Mouse (Mus musculus) forebrain, embryonic 11.5 days (tissue): ENCODE data around the gene Fuca1. TPM values are rescaled to one million over a fixed set of nuclear protein-coding genes. Genes with fewer than 3 reads are reported as not detected.

Source experiments
- ATAC-seq: fragments of 200-750 bp; cut with Nextera tagmentation; replicated peaks from 2 replicates; pipeline ENCODE4 v1.8.0; 2017; ENCODE audit warnings: moderate TSS enrichment; ENCODE audit not compliant: low FRiP score
- DNase-seq: peaks from one replicate; pipeline ENCODE4 v3.0.0-alpha.2; 2017; ENCODE audit warnings: low spot score
- H3K27ac ChIP-seq: fragments of 300-500 bp; sonication (generic); 2 replicates; pipeline ENCODE4 v1.5.1; 2014; ENCODE audit warnings: low read depth, low read length
- H3K27me3 ChIP-seq: fragments of 300-500 bp; sonication (generic); 2 replicates; pipeline ENCODE4 v1.6.1; 2014; ENCODE audit warnings: mild to moderate bottlenecking, low read length, mixed read lengths; ENCODE audit not compliant: control insufficient read depth, insufficient read depth
- H3K36me3 ChIP-seq: fragments of 300-500 bp; sonication (generic); 2 replicates; pipeline ENCODE4 v1.6.1; 2014; ENCODE audit warnings: mild to moderate bottlenecking, low read length, moderate library complexity, mixed read lengths; ENCODE audit not compliant: control insufficient read depth, insufficient read depth
- H3K4me1 ChIP-seq: fragments of 300-500 bp; sonication (generic); replicated peaks from 2 replicates; pipeline ENCODE4 v1.6.1; 2014; ENCODE audit warnings: low read length, mixed read lengths; ENCODE audit not compliant: control insufficient read depth, insufficient read depth
- H3K4me2 ChIP-seq: fragments of 300-500 bp; sonication (generic); 2 replicates; pipeline ENCODE4 v1.6.1; 2014; ENCODE audit warnings: low read depth, mild to moderate bottlenecking, low read length, moderate library complexity, mixed read lengths; ENCODE audit not compliant: severe bottlenecking
- H3K4me3 ChIP-seq: fragments of 300-500 bp; sonication (generic); 2 replicates; pipeline ENCODE4 v1.5.1; 2014; ENCODE audit warnings: low read depth, low read length
- H3K9ac ChIP-seq: fragments of 300-500 bp; sonication (generic); 2 replicates; pipeline ENCODE4 v1.6.1; 2014; ENCODE audit warnings: low read length
- H3K9me3 ChIP-seq: fragments of 300-500 bp; sonication (generic); 2 replicates; pipeline ENCODE4 v1.6.1; 2016; ENCODE audit warnings: low read length, mixed read lengths; ENCODE audit not compliant: control insufficient read depth
- WGBS: fragments of 180-500 bp; shearing (Covaris S2); extraction: QIAGEN DNeasy Blood & Tissue Kit; methylation state at CpG from one replicate; pipeline ENCODE4 v1.1.7; 2014; 5-methylcytosine and 5-hydroxymethylcytosine counted together
- polyA plus RNA-seq: library from polyadenylated mRNA; unstranded; fragments of >200 nt; fragmentation: Nextera tagmentation; extraction: Ambion mirVana; gene quantifications from 2 replicates; pipeline ENCODE4 v1.2.1, GENCODE M21; 2014

Gene Fuca1
- polyA plus RNA-seq, 1 experiment from 2014 or later = 49.2 TPM

DNA sequence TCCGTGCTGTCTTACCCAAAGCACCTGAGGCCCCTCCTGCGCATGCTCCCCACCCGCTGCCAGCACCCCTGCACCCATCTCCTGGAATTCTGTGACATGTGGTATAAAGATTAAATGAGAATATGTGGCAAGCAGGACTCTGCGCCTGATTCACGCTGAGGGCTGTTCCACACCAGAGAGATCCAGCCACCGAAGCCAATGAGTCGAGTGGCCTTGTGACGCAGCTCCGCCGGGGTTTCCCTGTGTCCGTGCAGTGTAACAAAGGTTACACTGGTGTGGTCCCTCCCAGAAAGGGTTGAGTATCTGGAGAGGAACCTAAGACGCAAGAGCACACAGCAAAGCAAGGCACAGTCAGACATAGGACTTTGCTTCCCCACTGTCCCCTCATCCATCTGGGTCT, 34.9 kb upstream of the Fuca1 start:
- Histone ChIP-seq H3K4me3 (no peak overlapping the region), H3K9me3 (no peaks in the 10 kb centered on the region), H3K9ac (no peak overlapping the region), H3K4me1 (no peaks in the 10 kb centered on the region), H3K36me3 (no peaks in the 10 kb centered on the region), H3K4me2 (no peak overlapping the region), H3K27ac (no peak overlapping the region), H3K27me3 (no peaks in the 10 kb centered on the region)
- ATAC-seq = no peak
- 91% methylated on average over 12 of the region's 12 CpGs for WGBS
- no peak for DNase-seq

DNA sequence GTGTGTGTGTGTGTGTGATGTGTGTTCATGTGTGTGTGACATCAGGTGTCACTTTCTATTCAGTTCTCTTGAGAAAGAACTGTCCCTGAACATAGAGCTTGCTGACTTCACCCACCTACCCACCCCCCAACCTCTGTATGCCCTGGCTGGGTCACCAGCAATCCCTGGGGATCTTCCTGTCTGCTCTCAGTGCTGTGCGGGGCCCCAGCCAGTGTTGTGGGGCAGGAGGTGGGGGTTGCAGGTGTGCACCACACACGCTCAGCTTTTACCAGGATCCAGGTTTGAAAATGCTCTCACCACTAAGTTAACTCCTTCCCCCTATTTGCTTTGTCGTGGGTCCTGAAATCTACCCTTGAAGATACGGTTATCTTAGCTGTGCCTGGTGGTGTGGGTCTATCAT, 34.4 kb upstream of the Fuca1 start:
- ATAC-seq = no peak
- Histone ChIP-seq H3K9me3 (no peaks in the 10 kb centered on the region), H3K4me1 (no peaks in the 10 kb centered on the region), H3K9ac (no peak overlapping the region), H3K4me2 (no peak overlapping the region), H3K36me3 (no peaks in the 10 kb centered on the region), H3K27me3 (no peaks in the 10 kb centered on the region), H3K4me3 (no peak overlapping the region), H3K27ac (no peak overlapping the region)
- no peak for DNase-seq
- 92% methylated on average over 4 of the region's 4 CpGs for WGBS

DNA sequence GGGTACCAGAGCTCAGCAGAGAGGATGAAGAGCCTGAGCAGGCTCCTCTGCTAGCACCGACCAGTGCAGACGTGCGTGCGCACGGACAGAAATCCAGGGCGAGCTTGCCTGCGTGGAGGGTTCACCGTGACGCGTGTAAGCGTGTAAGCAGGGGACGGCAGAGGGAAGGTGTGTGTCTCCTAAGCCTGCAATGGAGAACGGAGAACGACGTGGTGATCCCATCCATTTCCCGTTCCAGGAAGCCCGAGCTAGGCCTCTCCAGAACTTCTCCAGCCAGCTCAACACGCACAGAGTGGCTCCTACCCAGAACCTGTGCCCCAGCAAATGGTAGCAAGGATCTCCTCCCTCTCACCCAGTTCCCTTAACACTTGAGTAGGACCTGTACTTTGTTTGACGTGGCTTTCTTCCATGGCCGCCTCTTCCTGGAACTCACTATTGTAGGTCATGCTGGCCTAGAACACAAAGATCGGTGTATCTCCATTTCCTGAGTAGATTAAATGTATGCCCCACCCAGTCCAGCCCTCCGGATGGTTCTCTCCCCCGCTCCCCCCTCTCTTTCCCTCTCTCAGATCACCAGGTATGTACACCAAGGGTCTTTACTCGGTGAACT, 32.0 kb upstream of the Fuca1 start:
- ATAC-seq = no peak
- no peak overlapping the region for H3K27ac ChIP-seq
- 93% methylated on average over 24 of the region's 24 CpGs for WGBS

DNA sequence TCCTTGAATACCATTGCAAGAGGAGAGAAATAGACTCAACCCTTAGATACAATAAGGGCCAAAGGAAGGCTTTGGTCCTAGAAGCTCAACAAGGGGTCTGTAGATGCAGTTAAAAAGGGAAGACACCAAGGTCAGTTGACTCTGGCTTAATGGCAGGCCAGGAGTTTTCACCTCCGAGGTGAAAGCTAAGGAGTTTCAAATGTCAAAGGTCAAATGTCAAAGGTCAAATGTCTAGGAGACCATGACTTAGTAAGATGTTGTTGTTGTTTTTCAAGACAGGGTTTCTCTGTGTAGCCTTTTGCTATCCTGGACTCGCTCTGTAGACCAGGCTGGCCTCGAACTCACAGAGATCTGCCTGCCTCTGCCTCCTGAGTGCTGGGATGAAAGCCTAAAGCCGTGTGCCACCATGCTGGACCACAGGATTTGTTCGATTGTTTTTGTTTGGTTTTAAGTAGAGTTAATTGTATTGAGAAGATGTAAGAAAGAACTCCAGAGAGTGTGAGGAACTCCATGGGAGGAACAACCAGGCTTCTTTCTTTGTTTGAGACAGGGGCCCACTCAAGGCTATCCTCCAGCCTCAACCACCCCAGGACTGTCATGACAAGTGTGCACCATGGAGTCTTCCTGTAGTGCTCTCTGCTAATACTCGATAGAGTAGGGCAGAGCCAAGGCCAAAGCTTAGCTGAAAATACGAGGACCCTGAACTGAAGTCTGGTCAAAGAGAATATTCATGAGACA, 31.2 kb upstream of the Fuca1 start:
- H3K27me3 ChIP-seq = no peaks in the 10 kb centered on the region
- H3K9ac ChIP-seq = no peak overlapping the region
- no peaks in the 10 kb centered on the region for H3K9me3 ChIP-seq
- no peaks in the 10 kb centered on the region for H3K36me3 ChIP-seq
- 86% methylated on average over 7 of the region's 7 CpGs for WGBS
- H3K4me1 ChIP-seq = no peaks in the 10 kb centered on the region
- no peak overlapping the region for H3K4me3 ChIP-seq
- DNase-seq = no peak
- no peak for ATAC-seq
- no peak overlapping the region for H3K27ac ChIP-seq
- H3K4me2 ChIP-seq = no peak overlapping the region

More for the DNA sequence above, 32.0 kb upstream of the Fuca1 start:
- Histone ChIP-seq H3K9ac (no peak overlapping the region), H3K36me3 (no peaks in the 10 kb centered on the region), H3K27me3 (no peaks in the 10 kb centered on the region), H3K4me2 (no peak overlapping the region), H3K4me3 (no peak overlapping the region), H3K4me1 (no peaks in the 10 kb centered on the region), H3K9me3 (no peaks in the 10 kb centered on the region)
- no peak for DNase-seq

DNA sequence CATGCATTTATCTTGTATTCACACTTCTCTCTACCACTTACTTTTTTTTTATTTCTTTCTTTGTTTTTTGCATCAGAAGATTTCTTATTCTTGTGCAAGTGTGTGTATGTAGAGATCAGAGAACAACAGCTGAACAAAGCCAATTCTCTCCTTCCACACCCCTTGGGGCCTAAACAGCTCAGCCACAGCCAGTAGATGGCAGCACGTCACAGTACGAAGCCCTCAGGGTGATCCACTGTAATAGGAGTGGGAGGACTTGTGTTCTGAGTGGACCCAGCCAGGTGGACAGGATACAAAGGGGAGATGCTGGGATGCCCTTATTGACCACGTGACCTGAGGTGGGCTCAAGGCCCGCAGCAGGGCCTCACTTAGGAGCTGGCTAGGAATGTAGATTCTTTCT, 30.7 kb upstream of the Fuca1 start:
- Histone ChIP-seq H3K4me1 (no peaks in the 10 kb centered on the region), H3K36me3 (no peaks in the 10 kb centered on the region), H3K9me3 (no peaks in the 10 kb centered on the region), H3K27me3 (no peaks in the 10 kb centered on the region), H3K4me3 (no peak overlapping the region), H3K9ac (no peak overlapping the region), H3K4me2 (no peak overlapping the region), H3K27ac (no peak overlapping the region)
- WGBS = 5% methylated on average over 4 of the region's 4 CpGs
- DNase-seq (peak; percentile 76), ATAC-seq (peak; percentile 78; the same call in 1 of the 2 replicates)

DNA sequence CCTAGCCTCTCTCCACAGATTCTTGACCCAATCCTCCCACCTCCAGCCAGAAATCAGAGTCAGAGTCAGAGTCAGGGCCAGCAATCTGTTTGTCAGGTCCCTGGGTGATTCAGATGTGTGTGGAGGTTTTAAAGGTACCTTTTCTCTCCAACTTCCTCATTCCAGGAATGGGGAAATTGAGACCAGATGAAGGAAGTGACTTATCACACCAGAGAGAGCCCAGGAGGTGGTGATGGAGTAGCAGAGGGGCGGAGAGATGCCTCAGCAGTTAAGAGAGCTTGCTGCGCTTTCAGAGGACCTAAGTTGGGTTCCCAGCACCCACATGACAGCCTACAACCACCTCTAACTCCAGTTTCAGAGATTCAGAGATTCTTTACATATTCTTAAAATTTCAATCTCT, 29.0 kb upstream of the Fuca1 start:
- H3K4me1 ChIP-seq = no peaks in the 10 kb centered on the region
- no peak for DNase-seq
- H3K9me3 ChIP-seq = no peaks in the 10 kb centered on the region
- H3K36me3 ChIP-seq = no peaks in the 10 kb centered on the region
- no peak overlapping the region for H3K9ac ChIP-seq
- no peaks in the 10 kb centered on the region for H3K27me3 ChIP-seq
- 83% methylated on average over 2 of the region's 2 CpGs for WGBS
- H3K4me3 ChIP-seq = no peak overlapping the region
- no peak for ATAC-seq
- no peak overlapping the region for H3K4me2 ChIP-seq
- no peak overlapping the region for H3K27ac ChIP-seq

DNA sequence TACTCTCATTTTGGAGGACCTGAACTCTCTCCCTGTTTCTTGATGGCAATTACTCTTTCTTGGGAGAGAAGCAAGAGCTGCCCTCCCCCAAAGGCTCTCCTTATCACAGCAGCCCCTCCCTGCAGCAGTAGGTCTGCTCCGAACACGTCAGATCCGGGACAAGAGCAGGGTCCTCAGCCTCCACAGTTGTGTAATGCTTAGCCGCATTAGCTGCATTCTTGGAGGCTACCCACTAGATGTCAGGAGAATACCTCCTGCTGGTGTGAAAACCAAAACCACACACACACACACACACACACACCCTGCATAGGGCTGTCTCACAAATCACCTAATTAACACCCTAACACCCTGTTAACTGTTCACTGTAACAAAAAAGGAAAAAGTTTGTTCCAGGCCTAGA, 27.7 kb upstream of the Fuca1 start:
- no peaks in the 10 kb centered on the region for H3K36me3 ChIP-seq
- no peak overlapping the region for H3K4me2 ChIP-seq
- 71% methylated on average over 4 of the region's 4 CpGs for WGBS
- ATAC-seq (no peak), DNase-seq (no peak)
- no peaks in the 10 kb centered on the region for H3K9me3 ChIP-seq
- H3K9ac ChIP-seq = no peak overlapping the region
- no peaks in the 10 kb centered on the region for H3K4me1 ChIP-seq
- H3K4me3 ChIP-seq = no peak overlapping the region
- H3K27me3 ChIP-seq = no peaks in the 10 kb centered on the region
- H3K27ac ChIP-seq = no peak overlapping the region

DNA sequence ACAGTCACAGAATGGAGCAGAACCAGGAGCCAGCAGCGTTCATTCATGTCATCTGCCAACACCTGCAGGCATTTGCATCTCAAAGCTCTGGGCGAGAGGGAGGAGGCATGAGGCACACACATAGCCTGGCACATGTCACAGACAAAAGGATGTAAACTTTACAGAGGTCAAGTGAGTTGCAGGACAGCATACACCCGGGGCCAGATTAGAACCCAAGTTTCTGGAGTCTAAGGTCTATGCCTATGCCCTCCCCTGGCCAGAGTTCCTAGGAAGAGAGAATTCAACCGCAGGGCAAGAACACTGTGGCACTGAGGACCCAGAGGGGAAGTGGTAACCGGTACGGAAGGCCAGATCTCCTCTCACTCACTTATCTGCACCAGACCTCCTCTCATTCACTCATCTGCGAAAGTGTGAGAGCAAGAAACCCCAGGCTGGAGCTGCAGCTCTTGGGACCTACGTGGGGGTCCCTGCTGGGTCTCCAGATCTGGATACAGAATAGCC, 25.4 kb upstream of the Fuca1 start, which contains the start of gene Cnr2:
Gene Cnr2 (plus strand): TSS at position 324 of the 501 bp plus-strand sequence.
- Histone ChIP-seq H3K36me3 (no peaks in the 10 kb centered on the region), H3K9ac (no peak within 1 kb of the TSS), H3K9me3 (no peaks in the 10 kb centered on the region), H3K4me2 (no peak within 1 kb of the TSS), H3K27ac (no peak within 1 kb of the TSS), H3K4me3 (no peak within 1 kb of the TSS), H3K4me1 (no peaks in the 10 kb centered on the region), H3K27me3 (no peaks in the 10 kb centered on the region)
- 72% methylated on average over 8 of the region's 8 CpGs for WGBS
- no peak for DNase-seq
- ATAC-seq = no peak

DNA sequence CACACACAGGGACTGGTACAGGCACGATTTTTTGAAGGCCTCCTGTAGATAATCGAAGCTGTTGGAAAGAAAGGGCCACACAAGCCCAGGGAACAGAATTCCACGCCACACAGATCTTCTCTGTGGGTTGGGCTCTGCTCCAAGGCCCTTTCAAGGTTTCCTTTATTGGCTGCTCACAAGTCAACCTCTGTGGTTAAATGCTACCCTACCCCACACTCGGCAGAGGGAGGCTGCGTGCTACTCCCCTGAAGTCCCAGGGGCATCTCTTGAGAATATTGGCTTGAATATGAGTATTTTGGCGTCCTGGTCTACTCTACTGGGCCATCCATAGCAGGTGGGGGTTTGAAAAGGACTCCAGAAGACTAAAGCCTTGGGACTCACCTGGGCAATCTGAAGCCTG, 24.4 kb upstream of the Fuca1 start:
- Histone ChIP-seq H3K9ac (no peak overlapping the region), H3K9me3 (no peaks in the 10 kb centered on the region), H3K4me2 (no peak overlapping the region), H3K4me3 (no peak overlapping the region), H3K4me1 (no peaks in the 10 kb centered on the region), H3K27ac (no peak overlapping the region), H3K36me3 (no peaks in the 10 kb centered on the region), H3K27me3 (no peaks in the 10 kb centered on the region)
- no peak for ATAC-seq
- DNase-seq = no peak
- WGBS = 88% methylated on average over 6 of the region's 6 CpGs
